Mouse (Mus musculus): ENCODE results near the gene Gab2.

DNA sequence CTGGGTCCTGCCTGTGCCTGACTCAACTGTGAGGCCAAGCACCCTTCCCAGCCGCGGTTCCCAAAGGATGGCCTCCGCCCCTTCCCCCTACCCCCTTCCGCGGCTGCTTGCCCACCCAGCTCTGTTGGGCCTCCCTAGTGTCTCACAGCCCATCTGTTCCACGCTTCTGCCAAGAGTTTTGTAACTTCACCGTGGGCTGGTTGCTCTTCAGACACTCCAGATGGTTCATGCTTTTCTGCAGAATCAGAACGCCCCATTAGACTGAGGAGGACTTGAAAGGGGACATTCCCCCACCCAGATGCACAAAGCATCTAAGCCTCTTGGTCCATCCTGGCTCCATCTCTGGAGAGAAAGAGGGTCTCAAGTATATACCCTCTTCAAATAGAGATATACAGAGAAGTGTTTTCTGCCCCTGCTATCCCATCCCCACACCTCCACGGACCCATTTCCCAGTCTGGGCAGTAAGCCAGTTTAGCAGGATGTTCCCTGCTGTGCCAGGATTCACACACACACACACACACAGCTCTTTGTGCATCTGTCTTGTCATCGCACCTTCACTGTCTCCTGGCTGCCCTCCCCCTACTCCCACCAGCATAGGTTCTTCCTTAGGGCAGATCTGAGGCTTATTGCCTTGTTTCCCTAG, 264.0 kb downstream of the Gab2 start:
- no peak for TF ChIP-seq ZKSCAN1 (IDR thresholded peaks at IDR 0.05; ENCODE audit: borderline replicate concordance, low read depth, low read length)
- TF ChIP-seq CTCF (conservative IDR thresholded peaks at IDR 0.05 in 1 of 2, IDR thresholded peaks at IDR 0.05 in 1 of 2; ENCODE audit: low read depth in 2 of 2, low read length in 2 of 2): no peak
- no peak for TF ChIP-seq ZC3H11A (IDR thresholded peaks at IDR 0.05; ENCODE audit: low read depth, low read length)
- TF ChIP-seq MAX (IDR thresholded peaks at IDR 0.05; ENCODE audit: low read length): no peak
- TF ChIP-seq EP300 (IDR thresholded peaks at IDR 0.05; ENCODE audit: low read length): no peak
- TF ChIP-seq POLR2A (IDR thresholded peaks at IDR 0.05; ENCODE audit: low read depth, low read length): no peak
